ENCODE assay signal across 12 mouse cellular contexts in genomic region chr17:29818264-29818945, GRCm38 (mm10).
DNase-seq lines count a peak whose midpoint lies in the region; ATAC-seq lines count a peak whose summit lies in the region.
"Had no signal": no experiment of that assay in that cellular context is flagged by ENCODE, and none has a peak within 500 bp of the region (broad histone marks: within the 10 kb centered on the region; RNA-seq: fewer than 3 reads in every experiment).

No protein-coding gene starts in this region.

- intact Hi-C loops in gastrocnemius, postnatal 36 days (cut with DNase I) = loop anchor here (5.0 kb wide), 1 partner anchor 39 kb away; no protein-coding TSS in a partner anchor

- H3K9ac ChIP-seq in heart, embryonic 11.5 days (ENCODE audit: low read depth, low read length) = no peak overlapping the region
- H3K9ac ChIP-seq in forebrain, embryonic 11.5 days (ENCODE audit: low read length) = no peak overlapping the region
- H3K9ac ChIP-seq: heart, embryonic 15.5 days; limb, embryonic 13.5 days; neural tube, embryonic 13.5 days had no signal

- DNase-seq in heart, adult 11 months = peak; percentile 92
- peak; percentile 65 for DNase-seq in Muller cell, postnatal 12 days (ENCODE audit: inconsistent ontology term)
- DNase-seq in forebrain, embryonic 11.5 days (ENCODE audit: low spot score) = peak; percentile 75
- no peak for DNase-seq in limb, embryonic 10.5 days (ENCODE audit: low spot score)
- DNase-seq in gastrocnemius, postnatal 36 days = no peak
- no peak for DNase-seq in cerebellum, adult 9-11 months

- no peaks in the 10 kb centered on the region for H3K9me3 ChIP-seq in heart, embryonic 11.5 days (replicated peaks; ENCODE audit: control insufficient read depth, low read length)
- no peaks in the 10 kb centered on the region for H3K9me3 ChIP-seq in forebrain, embryonic 11.5 days (ENCODE audit: control insufficient read depth, low read length)
- no peaks in the 10 kb centered on the region for H3K9me3 ChIP-seq in limb, embryonic 10.5 days (replicated peaks)
- H3K9me3 ChIP-seq: heart, embryonic 15.5 days; limb, embryonic 13.5 days; neural tube, embryonic 13.5 days had no signal

- H3K4me2 ChIP-seq in heart, embryonic 11.5 days = no peak overlapping the region
- H3K4me2 ChIP-seq in forebrain, embryonic 11.5 days (ENCODE audit: low read depth, low read length, severe bottlenecking) = peak overlapping the region; percentile 8; the same call in 1 of the 2 replicates
- H3K4me2 ChIP-seq: heart, embryonic 15.5 days; limb, embryonic 13.5 days; neural tube, embryonic 13.5 days had no signal

- no peak overlapping the region for H3K27ac ChIP-seq in heart, embryonic 11.5 days (ENCODE audit: low read depth, low read length)
- no peak overlapping the region for H3K27ac ChIP-seq in forebrain, embryonic 11.5 days (ENCODE audit: low read depth, low read length)
- H3K27ac ChIP-seq in limb, embryonic 10.5 days = peak overlapping the region; percentile 67; the same call in 1 of the 2 replicates
- H3K27ac ChIP-seq: heart, embryonic 15.5 days; limb, embryonic 13.5 days; neural tube, embryonic 13.5 days had no signal

- no peak overlapping the region for H3K4me3 ChIP-seq in heart, embryonic 11.5 days (ENCODE audit: low read depth, low read length)
- no peak overlapping the region for H3K4me3 ChIP-seq in forebrain, embryonic 11.5 days (ENCODE audit: low read depth, low read length)
- H3K4me3 ChIP-seq in limb, embryonic 10.5 days = no peak overlapping the region
- H3K4me3 ChIP-seq: heart, embryonic 15.5 days; limb, embryonic 13.5 days; neural tube, embryonic 13.5 days had no signal

- 46% methylated on average over 11 of the region's 11 CpGs for WGBS in heart, embryonic 11.5 days (ENCODE audit: insufficient replicate concordance)
- 24% methylated on average over 11 of the region's 11 CpGs for WGBS in forebrain, embryonic 11.5 days
- WGBS in limb, embryonic 10.5 days = 46% methylated on average over 11 of the region's 11 CpGs

- no peaks in the 10 kb centered on the region for H3K36me3 ChIP-seq in heart, embryonic 11.5 days (ENCODE audit: control insufficient read depth, insufficient read depth, low read length)
- no peaks in the 10 kb centered on the region for H3K36me3 ChIP-seq in forebrain, embryonic 11.5 days (ENCODE audit: control insufficient read depth, insufficient read depth, low read length)
- H3K36me3 ChIP-seq in limb, embryonic 10.5 days = no peaks in the 10 kb centered on the region
- H3K36me3 ChIP-seq: heart, embryonic 15.5 days; limb, embryonic 13.5 days; neural tube, embryonic 13.5 days had no signal

- peaks cover 11% of the 10 kb centered on the region for H3K4me1 ChIP-seq in heart, embryonic 11.5 days (ENCODE audit: control insufficient read depth, insufficient read depth, low read length)
- peaks cover 15% of the 10 kb centered on the region; the same call in 1 of the 2 replicates for H3K4me1 ChIP-seq in forebrain, embryonic 11.5 days (replicated peaks; ENCODE audit: control insufficient read depth, insufficient read depth, low read length)
- peaks cover 43% of the 10 kb centered on the region for H3K4me1 ChIP-seq in limb, embryonic 10.5 days

- H3K27me3 ChIP-seq in heart, embryonic 11.5 days (ENCODE audit: control insufficient read depth, insufficient read depth, low read length) = peaks cover 13% of the 10 kb centered on the region; the same call in 1 of the 2 replicates
- H3K27me3 ChIP-seq in forebrain, embryonic 11.5 days (ENCODE audit: control insufficient read depth, insufficient read depth, low read length) = peaks cover 9% of the 10 kb centered on the region; the same call in 1 of the 2 replicates
- 0 out of 2 replicates have a peak, but pooled peaks cover 3% of the 10 kb centered on the region for H3K27me3 ChIP-seq in limb, embryonic 10.5 days (ENCODE audit: low read depth, poor library complexity, severe bottlenecking)
- H3K27me3 ChIP-seq: heart, embryonic 15.5 days; limb, embryonic 13.5 days; neural tube, embryonic 13.5 days; Patski had no signal

- no peak for ATAC-seq in heart, embryonic 11.5 days (replicated peaks; ENCODE audit: insufficient number of reproducible peaks, low FRiP score, low TSS enrichment)
- peak; percentile 78; the same call in 1 of the 2 replicates for ATAC-seq in forebrain, embryonic 11.5 days (replicated peaks; ENCODE audit: low FRiP score)
- no peak for ATAC-seq in megakaryocyte-erythroid progenitor cell, adult 5-6 weeks (replicated peaks; ENCODE audit: low FRiP score, low TSS enrichment, poor library complexity, severe bottlenecking)
- ATAC-seq: Patski had no signal

Comparison
In these comparisons a context has a peak if more than half of its experiments do, and no peak if none do; other contexts are left out.
1. DNase-seq: peak in heart, adult 11 months (single experiment), Muller cell, postnatal 12 days (single experiment) and forebrain, embryonic 11.5 days (single experiment); none in limb, embryonic 10.5 days (single experiment), gastrocnemius, postnatal 36 days (0 of 2) and cerebellum, adult 9-11 months (single experiment).